Mouse (Mus musculus): ENCODE results near the gene Dap3. TPM values are rescaled to one million over a fixed set of nuclear protein-coding genes. Genes with fewer than 3 reads are reported as not detected.
"Not testable (repeated sequence)": the region's sequence is repeated elsewhere in the genome, so short reads cannot be mapped to it uniquely, and the experiment has no call there.

The Dap3 gene
- polyA plus RNA-seq (2016; fragmentation: Nextera tagmentation; extraction: Ambion mirVana) = 160 and 173 TPM in 2 replicates

DNA sequence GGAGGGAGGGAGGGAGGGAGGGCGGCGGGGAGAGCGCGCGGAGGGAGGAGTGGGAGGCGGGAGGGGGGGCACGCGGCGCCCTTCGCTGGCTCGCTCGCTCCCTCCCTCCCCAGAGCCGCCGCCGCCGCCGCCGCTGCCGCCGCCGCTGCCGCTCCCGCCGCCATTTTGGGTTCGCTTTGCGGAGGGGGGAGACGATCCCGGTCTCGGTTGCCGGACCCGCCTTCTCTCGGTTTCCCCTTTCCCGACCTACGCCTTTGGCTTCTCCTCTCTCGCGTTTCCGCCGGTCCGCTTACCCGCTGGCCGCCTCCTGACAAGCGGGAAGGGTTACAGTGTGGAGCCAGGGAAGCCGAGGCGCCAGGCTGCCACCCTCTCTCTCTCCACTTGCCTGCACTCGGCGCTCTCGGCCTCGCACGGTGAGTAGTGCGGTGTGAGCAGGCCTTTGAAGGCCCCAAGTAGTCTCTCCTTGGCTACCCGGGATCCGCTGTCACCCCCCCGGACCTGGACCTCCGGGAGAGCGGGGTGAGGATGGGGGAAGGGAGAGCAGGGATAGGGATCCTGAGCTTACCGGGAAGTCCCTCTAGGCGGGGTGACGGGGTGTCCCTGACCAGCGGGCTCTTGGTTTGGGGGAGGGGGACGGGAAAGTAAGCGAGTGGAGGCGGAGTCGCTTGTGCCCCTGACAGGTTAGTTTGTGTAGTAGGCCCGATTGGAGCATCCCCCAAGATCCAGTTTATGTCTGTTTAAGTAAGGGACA lies at the start of gene Dap3, which contains the start of gene Ash1l:
Gene Dap3 (minus strand): TSS at position 606 of the 751 bp plus-strand sequence.
Gene Ash1l (plus strand): TSS at position 47 of the 751 bp plus-strand sequence.
- DNase-seq (ENCODE audit: low spot score) = peak; percentile 86
- Histone ChIP-seq H3K9me3 (replicated peaks) (no peaks in the 10 kb centered on the region), H3K4me1 (peaks cover 28% of the 10 kb centered on the region), H3K36me3 (peaks cover 3% of the 10 kb centered on the region), H3K4me3 (peak within 1 kb of the TSS; percentile 89), H3K27me3 (ENCODE audit: low read depth, poor library complexity, severe bottlenecking) (no peaks in the 10 kb centered on the region), H3K27ac (peak within 1 kb of the TSS; percentile 99)
- under 1% methylated on average over 39 of the region's 64 CpGs for WGBS

DNA sequence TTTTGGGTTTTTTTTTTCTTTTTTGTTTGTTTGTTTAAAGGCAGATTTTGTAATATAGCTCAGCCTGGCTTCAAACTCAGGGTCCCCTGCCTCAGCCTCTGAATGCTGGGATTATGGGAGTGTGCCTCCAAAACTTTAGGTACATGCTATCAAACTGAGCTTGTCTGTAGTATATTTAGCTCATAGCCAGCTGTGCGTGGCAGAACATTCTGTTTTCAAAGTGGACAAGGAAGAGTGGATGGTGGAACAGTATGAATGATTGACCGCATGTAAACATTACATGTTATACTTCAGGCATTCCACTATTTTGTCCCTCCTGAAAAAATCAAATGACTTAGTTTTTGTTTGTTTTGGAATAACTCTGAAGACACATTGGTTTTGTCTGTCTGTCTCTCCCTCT lies 41.8 kb upstream of the Dap3 start:
- Histone ChIP-seq H3K4me1 (no peaks in the 10 kb centered on the region), H3K9me3 (replicated peaks) (no peaks in the 10 kb centered on the region), H3K4me3 (no peak overlapping the region), H3K27ac (no peak overlapping the region), H3K27me3 (ENCODE audit: low read depth, poor library complexity, severe bottlenecking) (no peaks in the 10 kb centered on the region), H3K36me3 (peaks cover 40% of the 10 kb centered on the region)
- 93% methylated on average over 2 of the region's 2 CpGs for WGBS
- DNase-seq (ENCODE audit: low spot score) = no peak

DNA sequence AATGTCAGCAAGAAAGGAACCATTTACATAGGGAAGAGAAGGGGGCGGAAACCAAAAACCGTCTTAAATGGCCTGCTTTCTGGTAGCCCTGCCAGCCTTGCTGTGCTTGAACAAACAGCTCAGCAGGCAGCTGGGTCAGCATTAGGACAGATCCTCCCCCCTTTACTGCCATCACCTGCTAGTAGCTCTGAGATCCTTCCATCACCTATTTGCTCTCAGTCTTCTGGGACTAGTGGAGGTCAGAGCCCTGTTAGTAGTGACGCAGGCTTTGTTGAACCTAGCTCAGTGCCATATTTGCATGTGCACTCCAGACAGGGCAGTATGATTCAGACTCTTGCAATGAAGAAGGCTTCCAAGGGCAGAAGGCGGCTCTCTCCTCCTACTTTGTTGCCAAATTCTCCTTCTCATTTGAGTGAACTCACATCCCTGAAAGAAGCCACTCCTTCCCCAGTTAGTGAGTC lies 33.0 kb upstream of the Dap3 start:
- no peaks in the 10 kb centered on the region for H3K4me1 ChIP-seq
- no peaks in the 10 kb centered on the region for H3K9me3 ChIP-seq (replicated peaks)
- 59% methylated on average over 4 of the region's 4 CpGs for WGBS
- no peaks in the 10 kb centered on the region for H3K27me3 ChIP-seq (ENCODE audit: low read depth, poor library complexity, severe bottlenecking)
- H3K36me3 ChIP-seq = peaks cover 65% of the 10 kb centered on the region
- DNase-seq (ENCODE audit: low spot score) = no peak
- no peak overlapping the region for H3K4me3 ChIP-seq
- no peak overlapping the region for H3K27ac ChIP-seq

- Histone ChIP-seq H3K36me3 (peaks cover 72% of the 10 kb centered on the region), H3K27me3 (ENCODE audit: low read depth, poor library complexity, severe bottlenecking) (no peaks in the 10 kb centered on the region), H3K4me3 (no peak overlapping the region), H3K27ac (no peak overlapping the region), H3K4me1 (no peaks in the 10 kb centered on the region), H3K9me3 (replicated peaks) (no peaks in the 10 kb centered on the region)
- 95% methylated on average over 8 of the region's 8 CpGs for WGBS
- no peak for DNase-seq (ENCODE audit: low spot score)
Observed at GRCm38 (mm10) chr3:88981206-88982010, 30.4 kb upstream of the Dap3 start.

DNA sequence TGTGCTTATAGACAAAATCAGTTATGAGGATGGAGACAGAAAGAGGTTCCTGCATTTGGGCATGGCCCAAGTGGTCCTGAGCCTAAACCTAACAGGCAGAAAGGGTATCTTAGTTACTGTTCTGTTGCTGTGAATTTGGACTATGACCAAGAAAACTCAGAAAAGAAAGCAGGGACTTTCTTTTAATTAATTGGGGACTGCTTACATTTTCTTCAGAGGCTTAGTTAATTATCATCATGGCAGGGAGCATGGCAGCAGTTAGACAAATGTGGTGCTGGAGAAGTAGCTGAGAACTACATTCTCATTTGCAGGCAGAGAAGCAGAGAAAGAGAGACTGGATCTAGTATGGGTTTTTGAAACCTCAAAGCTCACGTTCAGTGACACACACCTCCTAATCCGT lies 24.0 kb upstream of the Dap3 start:
- Histone ChIP-seq H3K9me3 (replicated peaks) (no peaks in the 10 kb centered on the region), H3K4me3 (no peak overlapping the region), H3K27ac (no peak overlapping the region), H3K27me3 (ENCODE audit: low read depth, poor library complexity, severe bottlenecking) (no peaks in the 10 kb centered on the region), H3K4me1 (no peaks in the 10 kb centered on the region), H3K36me3 (peaks cover 50% of the 10 kb centered on the region)
- 96% methylated on average over 2 of the region's 2 CpGs for WGBS
- DNase-seq (ENCODE audit: low spot score) = no peak

GRCm38 (mm10) chr3:88963211-88963610 lies 12.2 kb upstream of the Dap3 start:
- not testable (repeated sequence) for H3K27ac ChIP-seq; H3K9me3 ChIP-seq (replicated peaks); H3K27me3 ChIP-seq (ENCODE audit: low read depth, poor library complexity, severe bottlenecking); H3K4me1 ChIP-seq; H3K4me3 ChIP-seq; DNase-seq (ENCODE audit: low spot score)
- peaks cover 26% of the 10 kb centered on the region for H3K36me3 ChIP-seq

- no peaks in the 10 kb centered on the region for H3K9me3 ChIP-seq (replicated peaks)
- no peak overlapping the region for H3K27ac ChIP-seq
- H3K4me3 ChIP-seq = no peak overlapping the region
- H3K27me3 ChIP-seq (ENCODE audit: low read depth, poor library complexity, severe bottlenecking) = no peaks in the 10 kb centered on the region
- H3K36me3 ChIP-seq = peaks cover 3% of the 10 kb centered on the region; the same call in 1 of the 2 replicates
- DNase-seq (ENCODE audit: low spot score) = no peak
- peaks cover 14% of the 10 kb centered on the region for H3K4me1 ChIP-seq
Observed at GRCm38 (mm10) chr3:88953736-88954135, 2.8 kb upstream of the Dap3 start.

- Histone ChIP-seq H3K4me1 (peaks cover 19% of the 10 kb centered on the region), H3K27me3 (ENCODE audit: low read depth, poor library complexity, severe bottlenecking) (no peaks in the 10 kb centered on the region), H3K36me3 (peaks cover 3% of the 10 kb centered on the region; the same call in 1 of the 2 replicates), H3K27ac (no peak overlapping the region), H3K9me3 (replicated peaks) (no peaks in the 10 kb centered on the region), H3K4me3 (no peak overlapping the region)
- 94% methylated on average over 4 of the region's 4 CpGs for WGBS
- DNase-seq (ENCODE audit: low spot score) = no peak
Observed at GRCm38 (mm10) chr3:88953246-88953645, 2.3 kb upstream of the Dap3 start.

- 3% methylated on average over 5 of the region's 5 CpGs for WGBS
- H3K36me3 ChIP-seq = peaks cover 3% of the 10 kb centered on the region
- peak overlapping the region; percentile 99 for H3K27ac ChIP-seq
- no peak for DNase-seq (ENCODE audit: low spot score)
- peak overlapping the region; percentile 89 for H3K4me3 ChIP-seq
- no peaks in the 10 kb centered on the region for H3K9me3 ChIP-seq (replicated peaks)
- no peaks in the 10 kb centered on the region for H3K27me3 ChIP-seq (ENCODE audit: low read depth, poor library complexity, severe bottlenecking)
- H3K4me1 ChIP-seq = peaks cover 28% of the 10 kb centered on the region
Observed at GRCm38 (mm10) chr3:88951327-88951800, 383 bp upstream of the Dap3 start.

- H3K9me3 ChIP-seq (replicated peaks) = no peaks in the 10 kb centered on the region
- H3K4me1 ChIP-seq = peaks cover 28% of the 10 kb centered on the region
- WGBS = under 1% methylated on average over 74 of the region's 92 CpGs
- no peaks in the 10 kb centered on the region for H3K27me3 ChIP-seq (ENCODE audit: low read depth, poor library complexity, severe bottlenecking)
- H3K27ac ChIP-seq = peak overlapping the region; percentile 99
- DNase-seq (ENCODE audit: low spot score) = peak; percentile 91
- H3K36me3 ChIP-seq = peaks cover 3% of the 10 kb centered on the region
- peak overlapping the region; percentile 89 for H3K4me3 ChIP-seq
Observed at GRCm38 (mm10) chr3:88949786-88950575, 1.0 kb downstream of the Dap3 start.

GRCm38 (mm10) chr3:88944109-88944508 lies 6.9 kb downstream of the Dap3 start:
- no peaks in the 10 kb centered on the region for H3K27me3 ChIP-seq (ENCODE audit: low read depth, poor library complexity, severe bottlenecking)
- peaks cover 35% of the 10 kb centered on the region for H3K36me3 ChIP-seq
- H3K9me3 ChIP-seq (replicated peaks) = no peaks in the 10 kb centered on the region
- H3K4me1 ChIP-seq = peaks cover 17% of the 10 kb centered on the region
- H3K27ac ChIP-seq = no peak overlapping the region
- H3K4me3 ChIP-seq = no peak overlapping the region
- 94% methylated on average over 4 of the region's 4 CpGs for WGBS
- no peak for DNase-seq (ENCODE audit: low spot score)

GRCm38 (mm10) chr3:88942316-88942880 lies 8.6 kb downstream of the Dap3 start:
- no peak overlapping the region for H3K4me3 ChIP-seq
- WGBS = 94% methylated on average over 10 of the region's 10 CpGs
- no peak for DNase-seq (ENCODE audit: low spot score)
- H3K27me3 ChIP-seq (ENCODE audit: low read depth, poor library complexity, severe bottlenecking) = no peaks in the 10 kb centered on the region
- no peak overlapping the region for H3K27ac ChIP-seq
- H3K9me3 ChIP-seq (replicated peaks) = no peaks in the 10 kb centered on the region
- H3K4me1 ChIP-seq = peaks cover 1% of the 10 kb centered on the region; the same call in 1 of the 2 replicates
- H3K36me3 ChIP-seq = peaks cover 52% of the 10 kb centered on the region

Measured in limb, embryonic 10.5 days (tissue).